In the genomic region with DNA sequence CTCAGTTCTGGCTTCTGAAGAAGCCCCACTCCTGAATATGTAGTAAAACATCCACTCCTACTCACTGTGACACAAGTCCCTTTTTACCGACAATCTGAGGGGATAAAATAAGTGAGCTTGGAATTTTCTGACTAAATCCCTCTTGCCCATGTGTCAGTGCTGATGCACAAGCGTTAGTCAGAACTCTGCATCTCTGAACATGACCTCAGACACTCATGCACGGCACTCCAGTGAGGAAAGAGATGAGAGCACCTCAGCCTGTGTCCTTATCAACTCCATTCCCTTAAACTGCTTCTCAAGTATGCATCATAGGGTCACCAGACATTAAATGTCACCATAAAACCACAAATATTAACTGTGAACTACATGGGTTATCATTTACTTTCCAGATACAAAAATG, we compare ENCODE assay signal across 25 mouse cellular contexts.
"Had no signal": no experiment of that assay in that cellular context is flagged by ENCODE, and none has a peak within 500 bp of the region (broad histone marks: within the 10 kb centered on the region; RNA-seq: fewer than 3 reads in every experiment).

No protein-coding gene starts in this region.

- ATAC-seq: hindbrain, postnatal 0 days; intestine, embryonic 16.5 days; liver, embryonic 12.5 days had no signal

- H3K27ac ChIP-seq: gastrocnemius, adult 2 months; heart, adult 2 months; heart, embryonic 13.5 days; heart, embryonic 15.5 days; hindbrain, embryonic 13.5 days; hindbrain, embryonic 15.5 days; hindbrain, postnatal 0 days; kidney, embryonic 15.5 days; kidney, postnatal 0 days; limb, embryonic 13.5 days; limb, embryonic 15.5 days; liver, embryonic 12.5 days had no signal

- DNase-seq: gastrocnemius, adult 2 months; gastrocnemius, postnatal 10 days; gastrocnemius, postnatal 36 days; heart, adult 11 months; heart, adult 2 months; heart, postnatal 14 days; heart, postnatal 36 days; kidney, adult 11 months; kidney, adult 2 months; kidney, adult 9 months; kidney, postnatal 14 days; kidney, postnatal 36 days; layer of hippocampus, adult 9-11 months; layer of hippocampus, postnatal 36 days had no signal

- H3K4me1 ChIP-seq: heart, embryonic 13.5 days; heart, embryonic 15.5 days; hindbrain, embryonic 13.5 days; hindbrain, embryonic 15.5 days; kidney, embryonic 15.5 days; limb, embryonic 15.5 days; liver, embryonic 12.5 days had no signal

- H3K4me3 ChIP-seq: gastrocnemius, adult 2 months; heart, adult 2 months; heart, embryonic 13.5 days; heart, embryonic 15.5 days; hindbrain, embryonic 13.5 days; hindbrain, embryonic 15.5 days; kidney, embryonic 15.5 days; limb, embryonic 13.5 days; limb, embryonic 15.5 days; liver, embryonic 12.5 days had no signal

- H3K27me3 ChIP-seq: heart, embryonic 13.5 days; heart, embryonic 15.5 days; hindbrain, embryonic 13.5 days; hindbrain, embryonic 15.5 days; kidney, embryonic 15.5 days; limb, embryonic 13.5 days; limb, embryonic 15.5 days; liver, embryonic 12.5 days had no signal
